Mouse (Mus musculus): ENCODE results near the gene Btbd6. TPM values are rescaled to one million over a fixed set of nuclear protein-coding genes. Genes with fewer than 3 reads are reported as not detected.

Gene Btbd6
- 4.4 and 4.6 TPM in 2 replicates for polyA plus RNA-seq (2012; rRNA removed)

DNA sequence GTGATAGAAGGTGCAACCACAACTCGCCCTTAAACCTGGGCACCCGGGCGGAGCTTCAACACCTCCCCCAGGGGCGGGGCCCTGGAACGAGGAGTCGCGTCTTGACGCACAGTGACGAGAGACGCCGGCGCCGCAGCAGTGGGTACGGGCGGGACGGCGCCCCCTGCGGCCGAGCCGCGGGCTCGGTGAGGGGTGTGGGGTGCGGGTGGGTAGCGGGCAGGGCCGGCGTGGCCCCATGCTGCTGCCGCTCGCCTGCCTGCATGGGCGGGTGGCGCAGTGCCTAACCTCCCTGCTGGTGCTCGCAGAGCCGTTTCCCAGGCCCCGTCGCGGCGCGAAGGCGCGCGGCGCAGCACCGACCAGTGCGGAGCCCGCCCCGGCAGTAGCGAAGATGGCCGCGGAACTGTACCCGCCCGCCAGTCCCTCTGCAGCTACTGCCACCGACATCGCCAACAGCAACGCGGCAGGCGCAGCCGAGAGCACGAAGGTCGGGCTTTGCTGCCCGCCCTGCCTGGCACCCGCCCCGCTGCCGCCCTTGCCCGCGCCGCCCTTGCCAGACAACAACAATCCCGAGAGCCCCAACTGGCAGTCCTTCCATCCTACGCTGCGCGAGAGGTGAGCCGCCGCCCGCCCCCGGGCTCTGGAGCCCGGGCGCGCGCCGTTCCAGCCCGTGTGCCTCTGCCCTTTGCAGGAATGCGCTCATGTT lies at the start of gene Btbd6:
Gene Btbd6, plus strand, starts transcription at position 112 of the 703 bp plus-strand sequence.

DNA sequence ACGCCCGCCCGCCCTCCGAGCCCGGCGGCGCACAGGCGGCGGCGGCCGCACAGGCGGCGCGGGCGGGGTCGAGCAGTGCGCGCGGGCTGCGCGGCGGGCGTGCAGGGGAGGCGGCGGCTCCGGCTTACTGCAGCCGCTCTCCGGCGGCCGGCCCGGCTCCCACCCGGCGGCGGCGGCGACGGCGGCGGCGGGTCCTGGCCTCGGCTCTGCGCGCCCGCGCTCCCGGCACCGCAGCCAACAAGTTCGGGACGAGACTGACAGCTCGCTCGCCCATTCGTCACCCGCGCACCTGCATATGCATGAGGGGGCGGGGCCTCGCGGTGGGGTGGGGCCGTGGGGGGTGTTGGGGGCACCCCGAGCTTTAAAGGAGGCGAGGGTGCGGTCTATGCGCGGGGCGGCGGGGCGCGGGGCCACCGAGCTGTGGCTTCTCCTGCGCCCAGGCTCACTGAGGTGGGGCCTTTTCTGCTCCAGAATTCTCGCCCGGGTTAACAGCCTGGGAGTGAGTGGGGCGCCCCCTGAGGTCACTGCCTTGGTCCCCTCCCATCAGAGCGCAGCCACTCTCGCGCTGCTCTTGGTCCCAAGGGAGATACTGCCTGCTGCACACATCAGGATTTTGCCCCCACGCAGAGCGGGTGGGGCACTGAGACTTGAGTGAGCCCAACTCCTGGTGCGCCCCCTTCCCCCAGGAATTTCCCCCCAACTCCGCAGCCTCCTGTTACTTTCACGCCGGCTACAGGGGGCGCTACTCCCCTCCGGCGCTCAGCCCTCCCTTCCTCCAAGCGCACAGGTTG lies 46.5 kb upstream of the Btbd6 start, which contains the start of gene Jag2:
Gene Jag2, minus strand, starts transcription at position 215 of the 791 bp plus-strand sequence.

DNA sequence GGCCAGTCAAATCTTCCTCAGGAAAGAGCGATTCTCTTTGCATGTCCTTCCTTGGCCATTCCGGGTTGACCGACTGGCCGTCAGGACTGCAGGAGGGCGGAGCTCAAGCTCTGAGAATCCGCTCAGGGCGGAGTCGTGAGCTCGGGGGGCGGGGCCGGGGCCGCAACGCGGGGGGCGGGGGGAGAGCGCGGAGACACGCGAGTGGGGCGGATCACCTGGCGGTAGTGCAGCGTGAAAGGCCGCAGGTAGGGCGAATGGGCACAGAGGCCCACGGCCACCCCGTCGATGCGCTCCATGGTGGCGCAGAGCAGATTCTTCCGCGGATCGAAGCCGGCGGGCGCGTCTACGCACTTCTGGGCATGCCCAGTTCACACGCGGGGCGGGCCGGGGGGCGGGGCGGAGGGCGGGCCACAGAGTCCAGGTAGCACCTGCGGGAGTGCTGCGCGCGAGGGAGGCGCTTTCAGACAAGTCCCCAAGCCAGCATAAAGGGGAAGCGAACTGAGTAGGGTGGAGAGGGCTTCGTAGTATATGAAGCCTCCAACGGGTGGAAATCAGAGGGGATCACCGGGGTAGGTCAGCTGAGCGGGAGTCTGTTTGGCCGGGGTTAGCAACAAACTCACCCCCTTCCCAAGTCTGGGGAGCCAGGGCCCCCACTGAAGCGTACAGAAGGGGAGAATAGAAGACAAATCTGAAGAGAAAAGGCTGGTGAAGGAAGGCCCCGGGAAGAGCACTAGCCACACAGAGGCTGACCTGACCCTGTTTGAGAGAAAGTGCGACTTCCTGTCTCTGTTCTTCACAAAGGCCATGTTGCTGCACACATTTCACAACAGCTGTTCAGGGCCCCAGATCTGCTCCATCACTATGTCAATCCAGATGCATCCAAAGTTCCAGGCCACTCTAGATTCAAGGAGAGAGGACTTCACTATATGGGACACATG lies 34.2 kb upstream of the Btbd6 start, which contains the start of gene Nudt14:
Gene Nudt14, minus strand, starts transcription at position 349 of the 938 bp plus-strand sequence.

DNA sequence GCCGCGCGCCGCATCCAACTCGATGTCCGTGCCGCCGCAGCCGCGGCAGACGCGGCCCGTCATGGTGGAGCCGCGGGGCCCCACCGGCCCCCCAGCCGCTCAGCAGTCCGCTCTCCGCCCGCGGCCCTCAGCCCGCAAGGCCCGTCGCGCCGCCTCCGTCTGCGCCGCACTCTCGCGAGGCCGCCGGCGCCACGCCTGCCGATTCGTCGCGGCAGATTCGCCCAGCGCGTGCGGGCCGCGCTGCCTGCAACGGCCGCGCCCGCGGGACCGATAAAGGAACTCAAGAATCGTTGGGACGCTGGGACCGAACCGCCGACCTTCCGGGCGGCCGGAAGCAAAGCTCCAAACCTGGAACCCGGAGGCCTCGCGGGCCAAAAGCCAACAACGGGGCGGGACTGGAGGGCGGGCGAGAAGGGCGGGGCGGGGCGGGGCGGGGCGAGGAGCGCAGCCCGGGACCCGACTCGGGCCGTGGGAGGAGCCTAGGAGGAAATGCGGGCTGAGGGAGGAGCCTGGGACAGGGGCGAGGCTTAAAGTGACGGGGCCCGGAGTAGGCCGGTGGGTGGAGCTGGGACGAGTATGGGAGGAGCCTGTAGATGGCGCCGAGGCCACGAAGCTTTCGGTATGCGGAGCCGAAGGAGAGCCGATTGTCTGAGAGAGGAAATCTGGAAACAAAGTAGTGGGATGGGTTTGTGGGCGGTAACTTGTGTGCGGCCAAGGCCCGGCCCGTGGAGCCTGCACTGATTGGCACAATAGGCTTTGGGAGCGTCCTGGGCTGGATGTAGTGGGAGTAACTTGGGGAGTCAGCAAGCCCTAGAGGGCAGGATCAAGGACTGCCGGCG lies 24.2 kb downstream of the Btbd6 start, which contains the start of gene Brf1:
Gene Brf1, minus strand, starts transcription at position 411 of the 839 bp plus-strand sequence.

DNA sequence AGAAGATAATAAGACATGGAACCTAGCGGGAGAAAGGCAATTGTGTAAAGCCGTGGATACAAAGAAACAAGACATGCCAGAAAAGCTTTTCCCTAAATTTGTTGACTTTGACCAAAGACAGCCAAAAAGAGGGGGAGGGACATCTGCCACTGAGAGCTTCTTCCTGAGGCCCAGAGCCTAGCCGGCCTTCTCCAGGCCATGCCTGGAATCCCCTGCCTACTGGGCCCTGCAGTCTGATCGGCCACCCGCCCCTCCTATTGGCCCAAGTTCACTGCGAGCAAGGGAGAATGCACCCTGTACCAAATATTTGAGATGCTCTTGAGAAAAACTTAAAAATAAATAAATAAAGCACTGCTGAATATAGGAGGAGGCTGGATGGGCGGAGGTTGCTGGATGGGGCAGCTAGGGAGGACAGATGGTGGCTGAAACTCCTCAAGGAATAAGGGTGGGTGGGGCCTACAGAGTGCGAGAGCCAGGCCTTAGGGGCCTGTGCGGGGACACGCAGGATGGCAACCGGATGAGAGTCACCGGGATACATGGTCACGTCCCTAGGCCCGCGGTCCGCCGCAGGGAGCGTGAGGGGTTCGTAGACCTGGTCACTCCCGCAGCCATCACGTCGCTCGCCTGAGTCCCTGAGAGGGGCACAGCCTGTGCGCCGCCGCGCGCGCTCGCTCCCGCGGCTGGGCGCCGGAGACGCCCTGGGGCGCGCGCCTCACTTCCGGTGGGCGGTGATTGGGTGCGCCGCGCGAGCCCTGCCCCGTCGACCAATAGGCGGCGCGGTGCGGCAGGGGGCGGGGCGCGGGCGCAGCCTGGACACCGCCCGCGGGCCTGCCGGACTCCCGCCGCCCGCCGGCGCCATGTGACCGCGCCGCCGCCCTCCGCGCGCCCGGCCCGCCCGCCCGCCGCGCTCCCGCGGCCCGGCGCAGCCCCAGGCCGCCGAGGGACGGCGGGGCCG lies 37.6 kb downstream of the Btbd6 start, which contains the start of gene Pacs2:
Gene Pacs2, plus strand, starts transcription at position 905 of the 955 bp plus-strand sequence.

Other genes with a start within 250 kb of the Btbd6 start
- gene Pld4, start 215.8 kb upstream of the Btbd6 start, polyA plus RNA-seq (2012; rRNA removed): 18.8 and 22.1 TPM in 2 replicates
- gene Ahnak2, start 173.8 kb upstream of the Btbd6 start, polyA plus RNA-seq (2012; rRNA removed): 0.22 and 0.31 TPM in 2 replicates
- gene Clba1, start 167.5 kb upstream of the Btbd6 start, polyA plus RNA-seq (2012; rRNA removed): 0.24 and 0.30 TPM in 2 replicates
- 23.2 and 24.6 TPM in 2 replicates for gene Cdca4, start 147.1 kb upstream of the Btbd6 start, polyA plus RNA-seq (2012; rRNA removed)
- gene Gpr132, start 108.3 kb upstream of the Btbd6 start, polyA plus RNA-seq (2012; rRNA removed): 0.79 and 0.83 TPM in 2 replicates
- 0.32 and 0.34 TPM in 2 replicates for gene Jag2, start 46.7 kb upstream of the Btbd6 start, polyA plus RNA-seq (2012; rRNA removed)
- 11.8 and 13.7 TPM in 2 replicates for gene Nudt14, start 34.4 kb upstream of the Btbd6 start, polyA plus RNA-seq (2012; rRNA removed)
- 28.6 and 36.3 TPM in 2 replicates for gene Brf1, start 24.2 kb downstream of the Btbd6 start, polyA plus RNA-seq (2012; rRNA removed)
- gene Pacs2, start 38.0 kb downstream of the Btbd6 start, polyA plus RNA-seq (2012; rRNA removed): 8.0 and 9.0 TPM in 2 replicates
- gene Tex22, start 98.0 kb downstream of the Btbd6 start, polyA plus RNA-seq (2012; rRNA removed): not detected in 2 replicates
- gene Mta1, start 121.8 kb downstream of the Btbd6 start, polyA plus RNA-seq (2012; rRNA removed): 17.5 and 22.8 TPM in 2 replicates
- 33.1 and 36.5 TPM in 2 replicates for gene Crip2, start 163.8 kb downstream of the Btbd6 start, polyA plus RNA-seq (2012; rRNA removed)
- 137 and 207 TPM in 2 replicates for gene Crip1, start 169.8 kb downstream of the Btbd6 start, polyA plus RNA-seq (2012; rRNA removed)
- 4.6 and 4.7 TPM in 2 replicates for gene Tedc1, start 179.9 kb downstream of the Btbd6 start, polyA plus RNA-seq (2012; rRNA removed)
- 0.51 and 0.70 TPM in 2 replicates for gene Tmem121, start 209.4 kb downstream of the Btbd6 start, polyA plus RNA-seq (2012; rRNA removed)